Comparison of ENCODE assay signal across 8 mouse cellular contexts in genomic region chr17:24653967-24654710, GRCm38 (mm10). TPM values are rescaled to one million over a fixed set of nuclear protein-coding genes. Genes with fewer than 3 reads are reported as not detected.
DNase-seq lines count a peak whose midpoint lies in the region; ATAC-seq and TF ChIP-seq lines count a peak whose summit lies in the region.

No protein-coding gene starts in this region.

- WGBS in bone marrow, adult 2 months, result 7% methylated on average over 19 of the region's 19 CpGs
- 5% methylated on average over 19 of the region's 19 CpGs for WGBS in heart, embryonic 15.5 days
- 3% methylated on average over 19 of the region's 19 CpGs for WGBS in olfactory bulb, adult 2 months

- peak; percentile 87 for DNase-seq in CH12.LX (ENCODE audit: extremely low read depth)
- peak; percentile 85 for DNase-seq in kidney, postnatal 14 days
- DNase-seq in lung, postnatal 10 days, result peak; percentile 93
- DNase-seq in urinary bladder, postnatal 36 days (ENCODE audit: low spot score in 2 of 2), result peak; percentile 67 to 73

- H3K9me3 ChIP-seq in CH12.LX (replicated peaks; ENCODE audit: low read length), result no peaks in the 10 kb centered on the region
- no peaks in the 10 kb centered on the region for H3K9me3 ChIP-seq in heart, embryonic 15.5 days (replicated peaks)

- TF ChIP-seq POLR2A in CH12.LX (IDR thresholded peaks at IDR 0.05; ENCODE audit: low read depth, low read length), result 0 out of 2 replicates have a peak, but pooled peaks have one; percentile 24
- TF ChIP-seq POLR2A in bone marrow, adult 2 months (IDR thresholded peaks at IDR 0.05; ENCODE audit: borderline replicate concordance, control insufficient read depth, low read depth, low read length), result peak; percentile 41; the same call in 1 of the 2 replicates
- no peak for TF ChIP-seq POLR2A in olfactory bulb, adult 2 months (IDR thresholded peaks at IDR 0.05; ENCODE audit: insufficient read depth, low read depth, low read length)

- H3K9ac ChIP-seq in CH12.LX (ENCODE audit: insufficient read depth, low read depth), result peak overlapping the region; percentile 16; the same call in 1 of the 2 replicates
- peak overlapping the region; percentile 25; the same call in 1 of the 2 replicates for H3K9ac ChIP-seq in heart, embryonic 15.5 days

- in situ Hi-C loops in CH12.LX (cut with MboI; ENCODE audit: low pct_ligation_motif_present, low pct_unique_long_range_greater_than_20kb, low sequenced_read_pairs), result loop anchor here (5.0 kb wide), 1 partner anchor 57 kb away; no protein-coding TSS in a partner anchor

- peak overlapping the region; percentile 80; the same call in 1 of the 2 replicates for H3K4me2 ChIP-seq in CH12.LX (ENCODE audit: insufficient read depth, low read depth, poor library complexity, severe bottlenecking)
- H3K4me2 ChIP-seq in heart, embryonic 15.5 days, result peak overlapping the region; percentile 61

- TF ChIP-seq EP300 in CH12.LX (IDR thresholded peaks at IDR 0.05; ENCODE audit: low read length), result no peak

- TF ChIP-seq RAD21 in CH12.LX (IDR thresholded peaks at IDR 0.05; ENCODE audit: low read depth, low read length), result peak; percentile 84

- peak overlapping the region; percentile 23 to 45 (median 33) for H3K4me3 ChIP-seq in CH12.LX (replicated peaks in 1 of 3; ENCODE audit: low read depth in 2 of 3, low read length in 2 of 3, poor library complexity in 1 of 3)
- H3K4me3 ChIP-seq in bone marrow, adult 2 months (replicated peaks; ENCODE audit: control insufficient read depth, low read depth, low read length), result peak overlapping the region; percentile 33
- peak overlapping the region; percentile 36 for H3K4me3 ChIP-seq in heart, embryonic 15.5 days
- H3K4me3 ChIP-seq in olfactory bulb, adult 2 months (ENCODE audit: insufficient read depth, low read depth, low read length), result peak overlapping the region; percentile 14

- no peak overlapping the region for H3K27ac ChIP-seq in CH12.LX (ENCODE audit: insufficient read depth, low read depth)
- H3K27ac ChIP-seq in bone marrow, adult 2 months (ENCODE audit: control insufficient read depth, insufficient read depth, low read depth, low read length, poor library complexity), result no peak overlapping the region
- H3K27ac ChIP-seq in heart, embryonic 15.5 days, result no peak overlapping the region; the same call in 1 of the 2 replicates
- no peak overlapping the region for H3K27ac ChIP-seq in olfactory bulb, adult 2 months (ENCODE audit: insufficient read depth, low read depth, low read length)

- peak; percentile 53 to 95; a peak in 3 of 4 replicates for TF ChIP-seq CTCF in CH12.LX (conservative IDR thresholded peaks at IDR 0.05 in 1 of 2, IDR thresholded peaks at IDR 0.05 in 1 of 2; ENCODE audit: low read depth in 2 of 2, low read length in 2 of 2)
- peak; percentile 97 for TF ChIP-seq CTCF in bone marrow, adult 2 months (IDR thresholded peaks at IDR 0.05; ENCODE audit: control insufficient read depth, insufficient read depth, low read length)
- TF ChIP-seq CTCF in olfactory bulb, adult 2 months (IDR thresholded peaks at IDR 0.05; ENCODE audit: insufficient read depth, low read depth, low read length), result peak; percentile 94

- H3K79me2 ChIP-seq in CH12.LX (replicated peaks; ENCODE audit: control insufficient read depth, extremely low read depth, insufficient read depth, poor library complexity, severe bottlenecking), result no peaks in the 10 kb centered on the region

- H3K36me3 ChIP-seq in CH12.LX (replicated peaks in 1 of 2; ENCODE audit: control insufficient read depth in 1 of 2, insufficient read depth in 1 of 2, low read length in 1 of 2), result no peaks in the 10 kb centered on the region
- H3K36me3 ChIP-seq in heart, embryonic 15.5 days, result no peaks in the 10 kb centered on the region

- peaks cover 7 to 27% of the 10 kb centered on the region in 2 experiments for H3K4me1 ChIP-seq in CH12.LX (ENCODE audit: control insufficient read depth in 1 of 2, insufficient read depth in 2 of 2)
- no peaks in the 10 kb centered on the region; the same call in 1 of the 2 replicates for H3K4me1 ChIP-seq in bone marrow, adult 2 months (ENCODE audit: control insufficient read depth, insufficient read depth, low read length)
- peaks cover 27% of the 10 kb centered on the region for H3K4me1 ChIP-seq in heart, embryonic 15.5 days (replicated peaks)
- peaks cover 24% of the 10 kb centered on the region for H3K4me1 ChIP-seq in olfactory bulb, adult 2 months (ENCODE audit: control insufficient read depth, insufficient read depth, low read length)

- peak; percentile 84 for ATAC-seq in erythroblast, adult 5-6 weeks (replicated peaks; ENCODE audit: low FRiP score, poor library complexity, severe bottlenecking)
- no peak for ATAC-seq in heart, embryonic 15.5 days (replicated peaks; ENCODE audit: insufficient number of reproducible peaks, insufficient read depth, low FRiP score, low read depth)

- peaks cover 20% of the 10 kb centered on the region for H3K27me3 ChIP-seq in CH12.LX (replicated peaks)
- peaks cover 35% of the 10 kb centered on the region for H3K27me3 ChIP-seq in heart, embryonic 15.5 days

- dilution Hi-C loops in CH12.LX (cut with MboI; ENCODE audit: extremely low pct_ligation_motif_present, extremely low pct_unique_long_range_greater_than_20kb, low sequenced_read_pairs), result no loop called here

TF ChIP-seq in CH12.LX, 34 proteins besides CTCF, POLR2A, EP300 and RAD21 (continues in another document):
- peak; percentile 59 for TF ChIP-seq MEF2A (IDR thresholded peaks at IDR 0.05; ENCODE audit: borderline replicate concordance, low read depth, low read length)
- TF ChIP-seq IRF4 (IDR thresholded peaks at IDR 0.05; ENCODE audit: low read depth, low read length), result peak; percentile 46; the same call in 1 of the 2 replicates
- TF ChIP-seq TCF12 (IDR thresholded peaks at IDR 0.05; ENCODE audit: low read depth, low read length), result peak; percentile 54; the same call in 1 of the 2 replicates
- no peak for TF ChIP-seq KAT2A (IDR thresholded peaks at IDR 0.05; ENCODE audit: insufficient replicate concordance, low read length)

RNA-seq across cellular contexts. Expression of gene Slc9a3r2, which starts 4.0 kb away (rescaled TPM):
- total RNA-seq in CH12.LX (2012; rRNA removed) (4.4 and 5.5 TPM in 2 replicates), CH12.LX (2014; rRNA removed) (1.8 and 2.1 TPM in 2 replicates)
- polyA plus RNA-seq in CH12.LX (2012; ENCODE audit: insufficient read length, low read depth), result 4.8 and 5.1 TPM in 2 replicates
- polyA plus RNA-seq in bone marrow, adult 2 months (2011; ENCODE audit: insufficient read depth, insufficient read length, low replicate concordance, missing spikeins), result 5.2 and 5.9 TPM in 2 replicates
- total RNA-seq in erythroblast, adult 5-6 weeks (2015; ENCODE audit: low replicate concordance), result 0.38 TPM in 1 of 2 replicates, not detected in the other
- 0.56 and 1.8 TPM in 2 replicates for total RNA-seq in erythroblast, adult 5-6 weeks (2017; ENCODE audit: low replicate concordance)
- 55.5 and 61.4 TPM in 2 replicates for polyA plus RNA-seq in heart, embryonic 15.5 days (2015; fragmentation: Nextera tagmentation; extraction: Ambion mirVana)
- polyA plus RNA-seq in olfactory bulb, adult 2 months (2012; ENCODE audit: insufficient read depth, insufficient read length, low replicate concordance, missing spikeins), result not detected in 2 replicates

RNA-seq across cellular contexts. Expression of gene Npw, which starts 4.1 kb away (rescaled TPM):
- total RNA-seq in CH12.LX (2012; rRNA removed) (not detected in 2 replicates), CH12.LX (2014; rRNA removed) (not detected in 2 replicates)
- polyA plus RNA-seq in CH12.LX (2012; ENCODE audit: insufficient read length, low read depth), result not detected in 2 replicates
- polyA plus RNA-seq in bone marrow, adult 2 months (2011; ENCODE audit: insufficient read depth, insufficient read length, low replicate concordance, missing spikeins), result not detected in 2 replicates
- total RNA-seq in erythroblast, adult 5-6 weeks (2015; ENCODE audit: low replicate concordance), result not detected in 2 replicates
- not detected in 2 replicates for total RNA-seq in erythroblast, adult 5-6 weeks (2017; ENCODE audit: low replicate concordance)
- polyA plus RNA-seq in heart, embryonic 15.5 days (2015; fragmentation: Nextera tagmentation; extraction: Ambion mirVana), result 0.26 TPM in 1 of 2 replicates, not detected in the other
- not detected in 2 replicates for polyA plus RNA-seq in olfactory bulb, adult 2 months (2012; ENCODE audit: insufficient read depth, insufficient read length, low replicate concordance, missing spikeins)

RNA-seq across cellular contexts. Expression of gene Zfp598, which starts 15.3 kb away (rescaled TPM):
- total RNA-seq in CH12.LX (2012; rRNA removed) (27.9 and 31.8 TPM in 2 replicates), CH12.LX (2014; rRNA removed) (22.1 and 23.4 TPM in 2 replicates)
- polyA plus RNA-seq in CH12.LX (2012; ENCODE audit: insufficient read length, low read depth), result 43.5 and 54.0 TPM in 2 replicates
- polyA plus RNA-seq in bone marrow, adult 2 months (2011; ENCODE audit: insufficient read depth, insufficient read length, low replicate concordance, missing spikeins), result 19.6 and 29.3 TPM in 2 replicates
- total RNA-seq in erythroblast, adult 5-6 weeks (2015; ENCODE audit: low replicate concordance), result 3.7 and 7.9 TPM in 2 replicates
- total RNA-seq in erythroblast, adult 5-6 weeks (2017; ENCODE audit: low replicate concordance), result 4.0 and 4.3 TPM in 2 replicates
- polyA plus RNA-seq in heart, embryonic 15.5 days (2015; fragmentation: Nextera tagmentation; extraction: Ambion mirVana), result 12.5 and 18.1 TPM in 2 replicates
- not detected in 2 replicates for polyA plus RNA-seq in olfactory bulb, adult 2 months (2012; ENCODE audit: insufficient read depth, insufficient read length, low replicate concordance, missing spikeins)

RNA-seq across cellular contexts. Expression of gene Nthl1, which starts 21.7 kb away (rescaled TPM):
- total RNA-seq in CH12.LX (2012; rRNA removed) (21.9 and 24.0 TPM in 2 replicates), CH12.LX (2014; rRNA removed) (20.1 TPM in 2 replicates)
- polyA plus RNA-seq in CH12.LX (2012; ENCODE audit: insufficient read length, low read depth), result 20.4 and 25.7 TPM in 2 replicates
- polyA plus RNA-seq in bone marrow, adult 2 months (2011; ENCODE audit: insufficient read depth, insufficient read length, low replicate concordance, missing spikeins), result 4.6 and 6.5 TPM in 2 replicates
- 1.0 TPM in 1 of 2 replicates, not detected in the other for total RNA-seq in erythroblast, adult 5-6 weeks (2015; ENCODE audit: low replicate concordance)
- total RNA-seq in erythroblast, adult 5-6 weeks (2017; ENCODE audit: low replicate concordance), result 0.56 and 0.85 TPM in 2 replicates
- polyA plus RNA-seq in heart, embryonic 15.5 days (2015; fragmentation: Nextera tagmentation; extraction: Ambion mirVana), result 7.7 and 10.9 TPM in 2 replicates
- polyA plus RNA-seq in olfactory bulb, adult 2 months (2012; ENCODE audit: insufficient read depth, insufficient read length, low replicate concordance, missing spikeins), result not detected in 2 replicates

RNA-seq across cellular contexts. Expression of gene Tsc2, which starts 21.7 kb away (rescaled TPM):
- total RNA-seq in CH12.LX (2012; rRNA removed) (35.2 and 35.4 TPM in 2 replicates), CH12.LX (2014; rRNA removed) (7.8 and 9.1 TPM in 2 replicates)
- 54.4 and 69.8 TPM in 2 replicates for polyA plus RNA-seq in CH12.LX (2012; ENCODE audit: insufficient read length, low read depth)
- 38.1 and 92.1 TPM in 2 replicates for polyA plus RNA-seq in bone marrow, adult 2 months (2011; ENCODE audit: insufficient read depth, insufficient read length, low replicate concordance, missing spikeins)
- total RNA-seq in erythroblast, adult 5-6 weeks (2015; ENCODE audit: low replicate concordance), result 16.3 and 75.9 TPM in 2 replicates
- total RNA-seq in erythroblast, adult 5-6 weeks (2017; ENCODE audit: low replicate concordance), result 8.6 and 9.0 TPM in 2 replicates
- polyA plus RNA-seq in heart, embryonic 15.5 days (2015; fragmentation: Nextera tagmentation; extraction: Ambion mirVana), result 39.0 and 56.0 TPM in 2 replicates
- 286 TPM in 1 of 2 replicates, not detected in the other for polyA plus RNA-seq in olfactory bulb, adult 2 months (2012; ENCODE audit: insufficient read depth, insufficient read length, low replicate concordance, missing spikeins)

Comparison
In these comparisons a context has a peak if more than half of its experiments do, and no peak if none do; other contexts are left out.
1. RNA of gene Zfp598, which starts 15.3 kb away (polyA plus RNA-seq): 43.5 to 54.0 TPM in CH12.LX, 19.6 to 29.3 TPM in bone marrow, adult 2 months and 12.5 to 18.1 TPM in heart, embryonic 15.5 days; not detected in olfactory bulb, adult 2 months; every median in the first group is over 10 times any median in the second.
2. Peak in every context shown above with its lines, with median percentiles within 50 percentile points of each other: DNase-seq, H3K4me3 ChIP-seq and CTCF ChIP-seq.